Mouse (Mus musculus): ENCODE results near the gene Dpm3.

The Dpm3 gene

DNA sequence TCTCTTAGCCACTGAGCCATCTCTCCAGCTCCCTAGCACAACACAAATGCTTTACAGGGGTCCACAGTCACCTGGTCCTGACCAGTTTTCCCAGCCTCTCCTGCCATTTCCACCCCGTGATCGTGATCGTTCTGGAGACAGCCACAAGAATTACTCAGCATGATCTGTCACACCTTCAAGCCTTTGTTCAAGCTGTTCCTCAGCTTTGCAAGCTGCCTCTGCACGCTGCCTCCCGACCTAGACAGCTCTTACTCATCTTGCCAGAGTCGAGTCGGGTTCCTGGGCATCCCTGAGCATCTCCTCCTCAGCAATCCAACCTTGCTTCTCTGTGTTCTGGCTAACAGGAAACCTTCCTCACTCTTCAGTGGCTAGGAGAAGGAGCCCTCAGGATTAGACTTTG is at the start of gene Dpm3:
Gene Dpm3, plus strand, starts transcription at position 283 of the 400 bp plus-strand sequence.
- no peak for TF ChIP-seq GATA4 (IDR thresholded peaks at IDR 0.05; ENCODE audit: insufficient replicate concordance, low read length)

DNA sequence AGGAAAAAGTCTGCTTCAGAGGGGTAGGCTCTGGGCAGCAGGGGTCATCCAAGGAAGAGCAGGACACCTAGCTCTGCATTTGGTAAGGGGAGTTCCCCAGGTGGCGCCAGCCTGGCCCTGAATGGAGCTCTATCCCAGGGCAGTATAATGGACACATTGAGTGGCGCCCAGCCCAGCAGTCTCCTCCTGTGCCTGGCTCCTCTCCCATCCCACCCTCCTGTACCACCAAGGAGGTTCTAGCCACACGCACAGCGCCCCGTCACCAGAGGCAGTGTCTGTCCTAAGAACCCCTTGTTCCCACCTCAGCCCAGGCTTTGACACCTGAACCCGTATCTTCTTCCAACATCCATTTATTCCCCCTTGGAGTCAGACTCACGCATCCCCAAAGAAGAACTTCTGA is 49.4 kb upstream of the Dpm3 start:
- no peak for TF ChIP-seq GATA4 (IDR thresholded peaks at IDR 0.05; ENCODE audit: insufficient replicate concordance, low read length)

DNA sequence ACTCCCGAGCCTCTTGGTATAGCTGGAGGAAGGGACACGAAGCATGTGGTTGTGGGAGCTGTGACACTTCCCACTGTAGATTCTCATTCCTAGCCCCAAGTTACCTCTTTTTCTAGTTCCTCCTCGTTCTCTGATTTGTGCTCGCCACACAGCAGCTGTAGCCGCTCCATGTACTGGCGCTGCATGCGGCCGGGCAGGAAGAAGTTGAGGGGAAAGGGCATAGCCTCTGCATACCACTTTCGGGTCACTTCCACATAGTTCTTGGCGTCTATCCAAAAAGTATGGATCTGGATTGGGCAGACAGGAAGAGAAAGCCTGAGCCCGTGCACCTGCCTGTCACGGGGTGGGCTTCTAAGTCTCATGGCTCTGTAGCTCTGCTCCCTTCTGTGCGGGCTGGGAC is 49.0 kb upstream of the Dpm3 start:
- TF ChIP-seq GATA4 (IDR thresholded peaks at IDR 0.05; ENCODE audit: insufficient replicate concordance, low read length), result no peak

DNA sequence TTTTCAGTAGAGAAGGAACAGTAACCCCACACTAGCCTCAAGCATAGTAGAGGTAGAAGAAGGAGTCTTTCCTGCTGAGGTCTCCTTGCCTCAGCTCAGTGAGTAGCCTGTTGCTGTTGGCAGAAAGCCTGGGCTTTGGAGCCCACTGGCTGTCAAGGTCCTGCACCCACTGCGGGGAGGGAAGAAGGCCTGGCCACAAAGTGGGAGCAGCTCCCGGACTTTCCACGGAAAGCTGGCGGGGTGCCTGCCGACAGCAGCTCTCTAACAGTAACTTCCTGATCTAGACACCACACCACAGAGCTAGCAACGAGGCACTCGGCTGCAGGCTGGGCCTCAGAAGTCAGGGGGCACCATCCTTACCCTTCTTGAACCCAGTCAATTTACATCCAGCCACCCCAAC is 48.4 kb upstream of the Dpm3 start:
- TF ChIP-seq GATA4 (IDR thresholded peaks at IDR 0.05; ENCODE audit: insufficient replicate concordance, low read length), result no peak

DNA sequence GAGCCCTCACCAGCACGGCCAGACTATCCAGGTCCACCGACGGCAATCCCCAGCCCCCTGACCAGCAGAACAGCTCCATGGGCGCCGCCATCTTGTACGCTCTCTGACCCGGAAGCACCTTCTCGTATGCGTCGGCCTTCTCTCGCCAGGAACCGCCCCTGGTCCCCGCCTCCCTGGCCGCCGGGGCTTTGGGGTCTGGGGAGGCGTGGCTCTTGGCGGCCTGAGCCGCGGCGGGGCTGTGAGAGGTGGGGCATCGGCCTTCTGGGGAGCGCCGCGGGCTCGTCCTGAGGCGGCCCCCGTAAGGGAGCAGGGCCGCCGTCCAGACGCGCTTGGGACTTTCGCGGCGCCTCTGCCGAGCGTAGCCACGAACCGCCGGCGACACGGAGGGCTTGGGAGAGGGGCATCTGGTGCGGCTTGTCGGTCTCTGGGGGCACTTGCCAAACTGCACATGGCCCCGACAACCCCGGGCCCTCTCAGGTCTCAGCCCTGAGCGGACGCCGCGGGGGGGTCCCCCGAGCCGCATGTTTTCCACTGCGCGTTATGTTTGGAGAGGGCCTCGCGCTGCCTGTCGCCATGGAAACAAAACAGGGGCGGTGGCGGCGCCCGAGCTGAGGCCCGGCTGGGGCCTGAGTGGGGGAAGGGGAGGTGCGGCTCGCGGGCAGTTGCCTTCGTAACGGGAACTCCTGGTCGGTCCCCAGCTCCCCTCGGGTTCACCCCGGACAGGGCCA is 45.2 kb upstream of the Dpm3 start:
- TF ChIP-seq GATA4 (IDR thresholded peaks at IDR 0.05; ENCODE audit: insufficient replicate concordance, low read length), result no peak; the same call in 1 of the 2 replicates

DNA sequence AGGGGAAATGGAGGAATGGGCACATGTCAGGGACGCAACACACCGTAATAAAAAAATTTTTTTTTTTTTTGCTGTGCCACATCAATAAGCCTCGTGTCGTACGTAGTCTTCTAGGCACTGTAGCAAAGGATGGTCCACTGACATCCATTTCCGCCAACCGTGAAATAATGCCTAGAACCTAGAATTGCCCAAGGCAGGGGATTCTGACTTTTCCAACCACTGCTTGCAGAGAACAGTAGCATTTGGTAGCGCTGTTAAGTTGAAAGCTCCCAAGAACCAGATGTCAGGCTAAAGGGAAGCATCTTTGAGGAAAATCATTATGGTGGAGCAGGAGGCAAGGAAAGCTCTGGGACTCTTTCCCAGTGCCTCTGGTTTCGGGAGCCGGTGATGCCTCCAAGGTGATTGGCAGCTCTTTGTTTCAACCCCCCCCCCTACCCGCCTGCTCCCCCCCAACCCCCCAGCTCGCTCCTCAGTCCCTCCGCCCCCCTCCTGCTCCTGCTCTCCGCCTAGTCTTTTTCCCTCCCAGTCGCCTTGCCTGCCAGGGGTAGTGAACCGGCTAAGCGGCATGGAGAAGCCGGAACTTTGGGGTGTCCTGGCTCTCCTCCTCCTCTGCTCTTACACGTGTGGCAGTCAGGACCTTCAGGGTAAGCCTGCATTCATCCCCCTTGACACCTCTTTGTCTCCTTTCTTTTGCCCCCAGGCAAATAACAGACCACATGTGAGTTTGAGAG is 44.3 kb upstream of the Dpm3 start, which contains the start of gene Thbs3:
Gene Thbs3, plus strand, starts transcription at position 500 of the 731 bp plus-strand sequence.
- TF ChIP-seq GATA4 (IDR thresholded peaks at IDR 0.05; ENCODE audit: insufficient replicate concordance, low read length), result no peak

DNA sequence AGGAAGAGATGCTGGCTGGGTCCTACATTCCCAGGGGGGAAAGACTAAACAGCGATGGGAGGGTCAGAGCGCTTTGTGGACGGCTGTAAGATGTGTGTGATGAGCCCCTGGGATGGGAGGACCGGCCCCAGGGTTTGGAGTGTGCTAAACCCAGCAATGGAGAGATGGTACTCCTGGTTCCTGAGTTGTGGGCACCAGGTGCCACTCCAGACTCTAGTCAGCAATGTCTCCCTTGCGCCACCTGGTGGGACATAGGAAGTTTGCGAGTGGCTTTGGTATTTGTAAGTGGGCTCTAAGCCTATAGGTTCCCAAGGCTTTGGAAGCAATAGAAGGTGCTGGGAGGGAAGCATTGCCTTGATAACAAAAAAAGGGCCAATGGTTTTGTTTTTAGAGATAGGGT is 43.3 kb upstream of the Dpm3 start:
- no peak for TF ChIP-seq GATA4 (IDR thresholded peaks at IDR 0.05; ENCODE audit: insufficient replicate concordance, low read length)

DNA sequence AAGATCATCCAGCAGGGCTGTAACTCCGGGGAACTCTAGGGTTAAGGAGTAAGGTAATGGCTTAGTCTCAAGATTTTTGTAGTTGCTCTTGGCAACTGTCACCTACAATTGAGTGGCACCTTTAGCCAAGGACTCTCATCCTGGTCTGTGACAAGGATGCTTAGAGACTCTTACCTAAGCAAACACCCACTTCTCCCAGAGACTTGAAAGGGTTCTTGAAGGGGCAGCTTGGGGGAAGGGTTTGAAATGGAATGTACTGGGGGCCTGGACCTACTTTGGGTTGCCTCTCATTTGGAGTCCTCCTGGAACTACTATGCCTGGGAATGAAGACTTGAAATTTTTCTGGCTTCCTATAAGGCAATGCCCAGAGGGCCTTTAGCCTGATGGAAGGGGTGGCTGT is 40.9 kb upstream of the Dpm3 start:
- TF ChIP-seq GATA4 (IDR thresholded peaks at IDR 0.05; ENCODE audit: insufficient replicate concordance, low read length), result no peak

DNA sequence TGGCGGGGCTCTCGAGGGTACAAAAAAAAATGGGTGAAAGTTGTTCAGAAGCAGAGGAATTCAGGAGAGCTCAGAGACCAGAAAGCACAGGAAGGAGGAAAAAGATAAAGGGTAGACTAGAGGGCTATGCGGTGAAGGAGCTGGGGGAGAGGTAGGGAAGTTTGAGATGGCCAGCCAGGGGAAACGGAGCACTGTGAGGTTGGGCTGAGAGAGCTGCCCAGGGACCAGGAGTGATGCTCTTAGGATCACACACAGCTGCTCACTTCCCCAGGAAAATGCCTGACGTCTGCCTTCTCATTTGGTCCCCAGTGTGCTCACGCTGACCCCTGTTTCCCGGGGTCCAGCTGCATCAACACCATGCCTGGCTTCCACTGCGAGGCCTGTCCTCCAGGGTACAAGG is 39.6 kb upstream of the Dpm3 start:
- TF ChIP-seq GATA4 (IDR thresholded peaks at IDR 0.05; ENCODE audit: insufficient replicate concordance, low read length), result no peak

DNA sequence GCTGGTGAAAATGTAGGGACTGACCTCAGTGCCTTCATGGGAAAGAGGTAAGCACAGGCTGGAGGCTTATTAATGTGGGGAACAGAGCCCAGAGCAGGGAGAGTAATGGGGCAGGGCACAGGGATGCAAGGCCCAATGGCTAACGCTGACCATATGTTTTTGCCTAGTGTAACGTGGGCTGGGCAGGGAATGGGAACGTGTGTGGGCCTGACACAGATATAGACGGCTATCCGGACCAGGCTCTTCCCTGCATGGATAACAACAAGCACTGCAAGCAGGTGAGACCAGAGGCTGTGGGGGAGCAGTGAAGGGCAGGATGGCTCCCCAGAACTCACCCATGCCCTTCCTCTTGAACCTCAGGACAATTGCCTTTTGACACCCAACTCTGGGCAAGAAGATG is 38.0 kb upstream of the Dpm3 start:
- TF ChIP-seq GATA4 (IDR thresholded peaks at IDR 0.05; ENCODE audit: insufficient replicate concordance, low read length), result no peak

DNA sequence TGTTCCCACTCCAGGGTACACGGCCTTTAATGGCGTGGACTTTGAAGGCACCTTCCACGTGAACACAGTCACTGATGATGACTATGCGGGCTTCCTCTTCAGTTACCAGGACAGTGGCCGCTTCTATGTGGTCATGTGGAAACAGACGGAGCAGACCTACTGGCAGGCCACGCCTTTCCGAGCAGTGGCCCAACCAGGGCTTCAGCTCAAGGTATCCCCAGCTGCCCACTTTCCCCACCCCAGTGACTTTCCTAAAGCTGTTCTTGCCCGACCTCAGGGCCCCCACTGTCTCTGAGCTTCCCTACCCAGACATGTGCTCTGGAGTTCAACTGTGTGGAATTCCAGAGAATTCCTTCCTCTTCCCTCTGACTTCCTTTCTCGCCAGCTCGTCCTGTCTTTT is 34.4 kb upstream of the Dpm3 start:
- no peak for TF ChIP-seq GATA4 (IDR thresholded peaks at IDR 0.05; ENCODE audit: insufficient replicate concordance, low read length)

DNA sequence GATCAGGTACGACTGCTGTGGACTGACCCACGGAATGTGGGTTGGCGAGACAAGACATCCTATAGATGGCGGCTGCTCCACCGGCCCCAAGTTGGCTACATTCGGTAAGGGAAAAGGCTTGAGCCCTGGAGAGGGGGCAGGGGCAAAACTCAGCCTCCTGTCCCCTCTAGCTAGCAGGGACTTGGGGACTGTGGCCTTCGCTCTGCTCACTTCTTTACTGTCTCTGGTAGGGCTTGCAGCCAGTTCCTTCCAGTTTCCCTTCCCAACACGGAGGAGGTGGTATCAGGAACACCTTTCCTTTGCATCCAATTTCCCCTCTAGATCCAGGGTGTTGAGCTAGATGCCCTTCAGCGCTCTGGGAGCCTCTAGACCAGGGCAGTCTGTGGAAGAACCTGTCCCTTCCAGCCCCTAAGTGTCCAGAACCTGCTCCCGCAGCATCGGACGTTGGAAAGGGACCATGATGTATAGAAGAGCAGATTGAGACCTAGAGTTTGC is 33.8 kb upstream of the Dpm3 start:
- TF ChIP-seq GATA4 (IDR thresholded peaks at IDR 0.05; ENCODE audit: insufficient replicate concordance, low read length), result no peak

DNA sequence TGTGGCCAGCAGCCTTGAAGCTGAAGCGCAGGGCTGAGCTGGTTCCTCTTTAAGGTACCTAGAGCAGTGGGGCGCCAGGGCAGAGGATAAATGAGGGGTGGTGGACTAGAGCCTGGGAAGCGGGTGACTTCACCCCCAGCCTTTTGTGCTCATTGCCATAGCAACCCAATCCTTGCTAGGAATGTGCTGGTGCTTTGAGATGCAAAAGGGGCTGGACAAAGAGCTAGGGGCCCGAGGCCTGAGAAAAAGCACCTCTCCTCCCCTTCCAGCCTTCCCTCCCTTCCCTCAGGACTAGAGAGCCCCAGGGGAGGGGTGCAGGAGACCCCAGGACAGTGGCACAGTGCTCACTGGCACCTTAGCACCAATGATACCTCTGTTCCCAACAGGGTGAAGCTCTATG is 33.2 kb upstream of the Dpm3 start:
- no peak for TF ChIP-seq GATA4 (IDR thresholded peaks at IDR 0.05; ENCODE audit: insufficient replicate concordance, low read length)

DNA sequence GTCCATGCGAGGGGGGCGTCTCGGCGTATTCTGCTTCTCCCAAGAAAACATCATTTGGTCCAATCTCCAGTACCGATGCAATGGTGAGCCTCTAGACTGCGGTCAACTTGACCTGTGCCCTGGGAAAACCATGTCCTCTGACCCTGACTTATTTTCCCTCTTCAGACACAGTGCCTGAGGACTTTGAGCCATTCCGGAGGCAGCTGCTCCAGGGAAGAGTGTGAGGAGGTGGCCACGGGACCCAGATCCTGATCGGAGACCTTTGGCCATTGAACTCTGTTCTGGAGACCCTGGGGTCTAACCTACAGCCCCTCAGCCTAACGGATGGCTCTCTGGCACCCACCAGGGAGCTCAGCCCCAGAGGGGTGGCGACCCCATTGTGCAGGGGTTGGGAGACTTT is 32.8 kb upstream of the Dpm3 start:
- TF ChIP-seq GATA4 (IDR thresholded peaks at IDR 0.05; ENCODE audit: insufficient replicate concordance, low read length), result no peak

DNA sequence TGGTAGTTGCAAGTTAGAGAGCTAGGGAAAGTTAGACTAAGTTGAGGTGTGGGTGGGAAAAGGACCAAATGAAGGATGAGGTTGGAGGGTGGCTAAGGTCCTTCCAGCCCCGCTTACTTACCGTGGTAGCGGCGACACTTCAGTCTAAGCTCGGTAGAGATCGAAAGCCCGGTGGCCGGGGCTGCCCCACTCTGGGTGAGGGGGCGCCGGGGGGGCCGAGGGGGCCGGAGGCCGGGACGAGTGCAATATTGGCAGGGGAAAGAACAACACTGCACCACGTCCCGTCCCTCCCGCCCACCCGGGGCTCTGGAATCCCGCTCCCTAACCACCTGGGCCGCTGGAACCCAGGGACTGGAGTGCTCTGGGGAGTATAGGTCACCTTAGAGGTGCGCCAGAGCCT is 32.3 kb upstream of the Dpm3 start, which contains the start of gene Mtx1:
Gene Mtx1, minus strand, starts transcription at position 189 of the 400 bp plus-strand sequence.
- no peak for TF ChIP-seq GATA4 (IDR thresholded peaks at IDR 0.05; ENCODE audit: insufficient replicate concordance, low read length)

Data from liver, adult (tissue).